Mouse (Mus musculus) midbrain, embryonic 16.5 days (tissue): ENCODE results near the gene Duxbl1. TPM values are rescaled to one million over a fixed set of nuclear protein-coding genes. Genes with fewer than 3 reads are reported as not detected.
A peak's percentile ranks its signal among the peaks of the same experiment; 100 is the strongest.
"Not testable (repeated sequence)": the region's sequence is repeated elsewhere in the genome, so short reads cannot be mapped to it uniquely, and the experiment has no call there.

Experiments used
- ATAC-seq: fragments of 200-750 bp; cut with Nextera tagmentation; 2 replicates; pipeline ENCODE4 v1.8.0; 2017; ENCODE audit warnings: moderate TSS enrichment
- H3K27ac ChIP-seq: fragments of 300-500 bp; sonication (generic); 2 replicates; pipeline ENCODE4 v1.5.1; 2014; ENCODE audit warnings: mild to moderate bottlenecking, low read length, mixed read lengths
- H3K27me3 ChIP-seq: fragments of 300-500 bp; sonication (generic); 2 replicates; pipeline ENCODE4 v1.6.1; 2014; ENCODE audit warnings: low read depth, low read length, mixed read lengths; ENCODE audit not compliant: control insufficient read depth, insufficient read depth
- H3K36me3 ChIP-seq: fragments of 300-500 bp; sonication (generic); 2 replicates; pipeline ENCODE4 v1.6.1; 2014; ENCODE audit warnings: mild to moderate bottlenecking, low read length, moderate library complexity, mixed read lengths; ENCODE audit not compliant: control insufficient read depth, insufficient read depth
- H3K4me1 ChIP-seq: fragments of 300-500 bp; sonication (generic); 2 replicates; pipeline ENCODE4 v1.6.1; 2014; ENCODE audit warnings: mild to moderate bottlenecking, low read length, mixed read lengths; ENCODE audit not compliant: control insufficient read depth, insufficient read depth
- H3K4me2 ChIP-seq: fragments of 300-500 bp; sonication (generic); 2 replicates; pipeline ENCODE4 v1.6.1; 2014; ENCODE audit warnings: mild to moderate bottlenecking, low read length, mixed read lengths
- H3K4me3 ChIP-seq: fragments of 300-500 bp; sonication (generic); 2 replicates; pipeline ENCODE4 v1.5.1; 2014; ENCODE audit warnings: low read depth, mild to moderate bottlenecking, low read length, moderate library complexity, mixed read lengths
- H3K9ac ChIP-seq: fragments of 300-500 bp; sonication (generic); 2 replicates; pipeline ENCODE4 v1.6.1; 2014; ENCODE audit warnings: low read depth, low read length, mixed read lengths
- H3K9me3 ChIP-seq: fragments of 300-500 bp; sonication (generic); replicated peaks from 2 replicates; pipeline ENCODE4 v1.6.1; 2014; ENCODE audit warnings: mild to moderate bottlenecking, low read length, mixed read lengths; ENCODE audit not compliant: control insufficient read depth, poor library complexity, severe bottlenecking
- WGBS: fragments of 180-500 bp; shearing (Covaris S2); extraction: QIAGEN DNeasy Blood & Tissue Kit; methylation state at CpG from one replicate; pipeline ENCODE4 v1.1.7; 2014; 5-methylcytosine and 5-hydroxymethylcytosine counted together
- polyA plus RNA-seq: library from polyadenylated mRNA; unstranded; fragments of >200 nt; fragmentation: Nextera tagmentation; extraction: Ambion mirVana; gene quantifications from 2 replicates; pipeline ENCODE4 v1.2.1, GENCODE M21; 2015

The Duxbl1 gene
- 1.9 and 2.4 TPM in 2 replicates for polyA plus RNA-seq

DNA sequence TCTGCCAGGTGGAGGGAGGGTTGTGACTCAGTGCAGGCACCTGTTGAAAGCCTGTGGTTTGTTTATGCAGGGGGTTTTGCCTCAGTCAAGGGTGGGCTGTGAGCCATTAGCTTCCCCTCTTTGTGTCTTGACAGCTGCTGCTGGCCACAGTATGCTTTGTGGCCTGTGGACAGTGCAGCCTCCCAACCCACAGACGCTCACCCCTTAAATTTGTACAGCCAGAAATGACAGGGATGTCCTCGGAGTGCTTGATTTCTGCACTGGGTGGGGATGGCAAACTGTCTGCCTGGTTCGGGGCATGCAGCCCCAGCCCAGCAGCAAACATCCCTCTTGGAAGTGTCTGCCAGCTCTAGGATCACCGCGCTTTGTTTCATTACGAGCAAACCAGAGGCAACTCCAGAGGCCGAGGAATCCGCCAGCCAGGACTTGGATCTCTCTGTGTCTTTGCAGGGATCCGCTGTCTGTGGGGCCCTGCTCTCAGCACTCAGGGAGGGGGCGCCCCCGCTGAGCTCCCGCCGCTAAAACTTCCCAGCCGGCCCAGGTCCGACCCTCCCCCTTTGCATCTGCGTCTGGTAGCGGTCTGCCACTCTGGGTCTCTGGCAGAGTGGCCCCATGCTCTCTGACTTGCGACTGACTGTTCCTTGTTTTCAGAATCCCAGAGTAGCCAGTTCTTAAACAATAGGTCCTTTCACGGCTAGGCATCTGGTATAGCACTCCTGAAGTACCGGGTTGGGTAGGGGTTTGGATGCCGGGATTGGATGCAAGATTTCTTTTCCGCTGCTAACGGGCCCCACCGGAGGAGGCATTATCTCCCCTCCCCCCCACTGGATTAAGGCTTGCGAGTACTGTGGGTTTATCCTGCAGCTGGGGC is at the start of gene Duxbl1:
TSS of gene Duxbl1 (plus strand) at position 207 of the 871 bp plus-strand sequence.
- peak within 1 kb of the TSS; percentile 24 for H3K4me3 ChIP-seq
- peak within 1 kb of the TSS; percentile 84 for H3K27ac ChIP-seq
- no CpG with 5 or more reads among the region's 25 CpGs for WGBS
- H3K9ac ChIP-seq, H3K4me1 ChIP-seq, H3K9me3 ChIP-seq, H3K36me3 ChIP-seq, H3K27me3 ChIP-seq: not testable (repeated sequence)
- ATAC-seq = peak; percentile 77
- H3K4me2 ChIP-seq = peak within 1 kb of the TSS; percentile 41; the same call in 1 of the 2 replicates

DNA sequence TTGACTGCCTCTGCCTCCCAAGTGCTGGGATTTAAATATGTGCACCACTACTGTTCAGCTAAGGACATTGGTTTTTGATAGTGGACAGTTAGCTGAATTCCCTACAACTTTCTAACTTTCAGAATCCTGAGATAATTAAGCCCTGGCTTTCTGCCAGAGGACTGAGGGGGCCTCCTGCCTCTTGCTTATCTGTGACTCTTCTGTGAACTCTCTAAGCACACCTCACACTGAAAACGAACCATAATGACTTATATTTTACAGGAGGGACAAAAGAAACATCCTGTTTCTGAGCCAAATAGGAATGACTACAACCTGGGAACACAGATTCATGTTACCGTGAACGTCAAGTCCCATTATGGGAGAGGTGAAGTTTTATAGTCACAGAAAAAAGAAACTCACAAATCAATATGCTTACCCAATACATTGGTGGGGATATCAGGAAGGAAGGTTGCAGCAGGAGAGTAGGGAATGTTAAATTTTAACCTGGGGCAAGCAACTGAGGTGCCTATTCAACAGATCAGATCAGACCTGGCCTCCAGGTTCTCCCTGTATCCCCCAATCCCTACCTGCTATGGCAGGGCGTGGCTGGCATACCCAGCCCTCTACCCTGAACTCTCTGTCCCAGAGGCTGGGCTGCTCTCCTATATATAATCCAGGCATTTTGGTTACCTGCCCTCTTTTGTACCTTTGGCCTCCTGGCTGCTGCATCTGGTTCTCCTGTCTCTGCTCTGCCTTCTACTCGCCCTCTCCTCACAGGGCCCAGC is 41.3 kb upstream of the Duxbl1 start:
- H3K4me1 ChIP-seq, H3K36me3 ChIP-seq, H3K4me2 ChIP-seq, H3K27ac ChIP-seq, H3K4me3 ChIP-seq, H3K9me3 ChIP-seq, H3K9ac ChIP-seq, ATAC-seq, H3K27me3 ChIP-seq: not testable (repeated sequence)
- WGBS = no CpG with 5 or more reads among the region's 5 CpGs

DNA sequence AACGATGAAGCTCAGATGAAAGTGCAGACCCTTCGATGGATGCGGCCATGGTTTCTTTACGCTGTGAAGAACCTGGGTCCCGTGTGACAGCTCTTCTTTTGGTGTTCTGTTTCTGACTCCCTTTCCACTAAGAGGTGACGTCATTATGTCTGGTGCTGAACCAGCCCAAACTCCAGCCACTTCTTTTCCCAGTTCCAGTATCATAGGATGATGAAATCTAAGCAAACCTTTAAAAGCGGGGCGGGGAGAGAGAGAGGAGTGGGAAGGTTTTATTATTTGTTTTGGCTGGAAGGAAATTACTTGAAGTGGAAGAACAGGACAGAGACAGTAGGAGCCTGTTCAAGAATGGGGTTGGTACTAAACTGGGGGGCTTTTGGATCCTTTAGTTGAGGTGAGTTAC is 40.4 kb upstream of the Duxbl1 start, which contains the start of gene Cphx1:
TSS of gene Cphx1 (plus strand) at position 301 of the 400 bp plus-strand sequence.
- not testable (repeated sequence) for H3K36me3 ChIP-seq, H3K4me3 ChIP-seq, H3K4me1 ChIP-seq, H3K9ac ChIP-seq, H3K9me3 ChIP-seq, H3K27me3 ChIP-seq, H3K27ac ChIP-seq, ATAC-seq, H3K4me2 ChIP-seq
- WGBS = no CpG with 5 or more reads among the region's 8 CpGs

DNA sequence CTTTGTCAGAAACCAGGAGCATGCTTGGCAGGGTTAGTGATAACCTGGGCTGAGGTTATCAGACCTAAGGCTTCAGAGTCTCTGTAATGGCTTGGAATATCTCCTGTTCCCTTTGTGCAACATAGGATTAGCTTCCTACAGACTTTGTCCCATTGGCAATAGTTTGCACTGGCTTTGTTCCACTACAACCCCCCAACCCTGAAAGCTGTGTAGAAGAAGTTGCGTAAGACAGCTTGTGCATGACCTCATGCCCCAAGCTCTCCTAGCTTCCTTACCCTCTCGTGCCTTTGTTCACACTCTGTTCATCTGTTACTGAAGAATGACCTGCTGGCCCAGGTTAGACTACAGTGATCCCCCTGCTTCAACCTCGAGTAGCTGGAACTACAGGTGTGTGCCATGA is 20.5 kb upstream of the Duxbl1 start:
- H3K9me3 ChIP-seq, H3K4me1 ChIP-seq, H3K9ac ChIP-seq, H3K4me3 ChIP-seq, H3K36me3 ChIP-seq, ATAC-seq, H3K27me3 ChIP-seq, H3K4me2 ChIP-seq, H3K27ac ChIP-seq: not testable (repeated sequence)
- WGBS = no CpG with 5 or more reads among the region's 3 CpGs

DNA sequence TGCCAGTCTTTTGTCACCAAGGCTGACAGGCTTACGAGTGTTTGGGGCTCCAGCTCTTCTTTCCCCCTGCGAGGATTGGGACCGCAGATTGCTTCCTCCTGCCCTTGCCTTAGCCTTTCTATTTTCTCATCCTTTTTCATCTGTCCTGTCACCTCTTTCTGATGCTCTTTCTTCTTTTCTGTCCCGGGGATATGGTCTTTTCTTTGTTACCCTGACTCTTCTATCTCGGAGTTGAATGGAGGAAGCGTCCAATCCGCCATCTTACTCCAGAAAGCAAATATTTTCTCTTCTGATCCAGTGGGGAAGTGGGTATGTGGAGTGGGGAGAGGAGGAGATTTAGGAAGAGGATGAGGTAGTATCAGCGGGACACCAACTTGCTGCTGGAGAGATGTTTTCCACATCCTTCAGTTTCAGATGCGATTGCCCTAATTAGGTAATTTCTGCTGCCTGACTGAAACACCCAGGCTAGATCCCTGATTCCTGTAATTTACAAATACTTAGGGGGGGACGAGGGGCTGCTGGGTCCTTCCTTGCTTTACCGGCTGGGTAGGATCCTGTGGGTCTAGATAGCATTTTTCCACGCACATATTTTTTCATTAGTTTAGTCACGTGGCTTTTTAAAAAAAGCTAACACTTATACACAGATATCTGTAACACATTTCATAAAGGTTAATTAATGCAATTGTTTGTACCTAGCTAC is 1.0 kb downstream of the Duxbl1 start:
- H3K4me2 ChIP-seq = peak overlapping the region; percentile 41; the same call in 1 of the 2 replicates

DNA sequence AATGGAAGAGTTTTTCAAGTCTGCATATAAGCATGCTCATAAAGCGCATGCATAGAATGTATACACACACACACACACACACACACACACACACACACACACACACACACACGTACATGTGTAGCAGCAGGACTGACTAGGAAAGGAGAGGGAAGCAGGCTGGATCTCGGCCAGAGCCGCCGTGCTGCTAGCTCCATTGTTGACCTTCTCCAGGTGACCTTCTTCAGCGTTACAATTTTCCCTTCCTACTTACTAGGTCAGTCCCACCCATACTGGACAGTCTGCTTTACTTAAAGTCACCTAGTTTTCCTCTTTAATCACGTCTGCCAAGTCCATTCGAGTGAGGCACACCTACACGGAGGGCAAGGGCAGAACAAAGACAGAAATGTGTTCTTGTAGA is 3.5 kb downstream of the Duxbl1 start:
- 69% methylated on average over 5 of the region's 9 CpGs for WGBS

More for the DNA sequence above, 1.0 kb downstream of the Duxbl1 start:
- H3K27ac ChIP-seq = peak overlapping the region; percentile 84
- H3K4me3 ChIP-seq = peak overlapping the region; percentile 24
- not testable (repeated sequence) for H3K9me3 ChIP-seq, H3K4me1 ChIP-seq, H3K9ac ChIP-seq, H3K36me3 ChIP-seq, H3K27me3 ChIP-seq
- 0% methylated on average over 7 of the region's 13 CpGs for WGBS
- peak; percentile 90; the same call in 1 of the 2 replicates for ATAC-seq

DNA sequence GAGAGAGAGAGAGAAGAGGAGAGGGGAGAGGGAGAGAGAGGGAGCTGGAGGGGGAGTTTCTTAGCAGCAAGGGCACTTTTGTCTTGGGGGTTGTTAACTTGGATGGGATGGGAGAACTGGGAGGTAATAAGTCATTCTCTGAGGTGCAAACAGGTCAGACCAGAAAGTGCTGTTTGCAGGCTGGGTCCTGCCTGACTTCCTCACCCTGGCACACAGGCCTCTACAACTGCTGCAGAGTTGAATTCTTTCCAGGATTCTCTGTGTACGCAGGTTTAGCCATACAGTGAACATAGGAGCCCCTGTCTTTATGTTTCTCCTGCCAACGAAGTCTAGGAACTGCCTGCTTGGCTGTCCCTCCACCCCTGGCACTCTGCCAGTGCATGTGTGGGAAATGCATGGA is 29.1 kb downstream of the Duxbl1 start:
- H3K36me3 ChIP-seq, H3K4me3 ChIP-seq, H3K9ac ChIP-seq, H3K4me1 ChIP-seq, H3K27me3 ChIP-seq, H3K9me3 ChIP-seq, ATAC-seq, H3K27ac ChIP-seq, H3K4me2 ChIP-seq: not testable (repeated sequence)
- no CpG with 5 or more reads among the region's 2 CpGs for WGBS

More for the DNA sequence above, 3.5 kb downstream of the Duxbl1 start:
- H3K27me3 ChIP-seq, H3K4me1 ChIP-seq, H3K27ac ChIP-seq, H3K9ac ChIP-seq, ATAC-seq, H3K4me2 ChIP-seq, H3K4me3 ChIP-seq, H3K9me3 ChIP-seq, H3K36me3 ChIP-seq: not testable (repeated sequence)

DNA sequence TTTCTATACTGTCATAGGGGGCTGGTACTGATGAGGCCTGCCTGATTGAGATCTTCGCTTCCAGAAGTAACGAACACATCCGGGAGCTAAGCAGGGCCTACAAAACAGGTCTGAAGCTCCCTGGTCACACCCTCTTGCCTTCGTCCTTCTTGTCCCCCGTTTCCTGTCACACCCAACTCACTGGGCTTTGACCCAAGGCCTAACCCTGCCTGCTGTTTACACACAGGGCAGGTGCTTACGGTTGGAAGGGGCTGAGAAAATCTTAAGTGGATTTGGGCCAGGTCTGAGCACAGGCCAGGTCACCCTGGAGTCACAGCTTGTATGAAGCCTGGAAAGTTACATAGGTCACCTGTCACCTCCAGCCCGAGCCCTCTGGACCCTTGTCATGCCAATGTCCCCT is 38.0 kb downstream of the Duxbl1 start:
- not testable (repeated sequence) for H3K9ac ChIP-seq, H3K9me3 ChIP-seq, H3K4me1 ChIP-seq, H3K4me3 ChIP-seq, H3K4me2 ChIP-seq, ATAC-seq, H3K27ac ChIP-seq, H3K36me3 ChIP-seq, H3K27me3 ChIP-seq
- no CpG with 5 or more reads among the region's 7 CpGs for WGBS
